Mouse (Mus musculus) limb, embryonic 14.5 days (tissue): ENCODE measurements around the gene Myh7. TPM values are rescaled to one million over a fixed set of nuclear protein-coding genes. Genes with fewer than 3 reads are reported as not detected.

Source experiments
- ATAC-seq: fragments of 200-750 bp; cut with Nextera tagmentation; 2 replicates; pipeline ENCODE4 v1.8.0; 2017; ENCODE audit warnings: low read depth, moderate number of reproducible peaks, moderate TSS enrichment; ENCODE audit not compliant: low FRiP score
- DNase-seq: peaks from one replicate; pipeline ENCODE4 v3.0.0-alpha.2; 2015; ENCODE audit warnings: low spot score
- H3K27ac ChIP-seq: fragments of 300-500 bp; sonication (generic); replicated peaks from 2 replicates; pipeline ENCODE4 v1.5.1; 2014; ENCODE audit warnings: low read depth, mild to moderate bottlenecking, low read length, moderate library complexity, mixed read lengths
- H3K27me3 ChIP-seq: fragments of 300-500 bp; sonication (generic); 2 replicates; pipeline ENCODE4 v1.6.1; 2014; ENCODE audit warnings: low read length, mixed read lengths; ENCODE audit not compliant: control insufficient read depth, insufficient read depth
- H3K36me3 ChIP-seq: fragments of 300-500 bp; sonication (generic); 2 replicates; pipeline ENCODE4 v1.6.1; 2014; ENCODE audit warnings: mild to moderate bottlenecking, low read length, moderate library complexity, mixed read lengths; ENCODE audit not compliant: control insufficient read depth, insufficient read depth
- H3K4me1 ChIP-seq: fragments of 300-500 bp; sonication (generic); 2 replicates; pipeline ENCODE4 v1.6.1; 2014; ENCODE audit warnings: antibody characterized with exemption, low read length, mixed read lengths; ENCODE audit not compliant: control insufficient read depth, insufficient read depth
- H3K4me2 ChIP-seq: fragments of 300-500 bp; sonication (generic); replicated peaks from 2 replicates; pipeline ENCODE4 v1.6.1; 2014; ENCODE audit warnings: low read depth, mild to moderate bottlenecking, low read length, moderate library complexity; ENCODE audit not compliant: severe bottlenecking
- H3K4me3 ChIP-seq: fragments of 300-500 bp; sonication (generic); replicated peaks from 2 replicates; pipeline ENCODE4 v1.5.1; 2014; ENCODE audit warnings: low read length
- H3K9ac ChIP-seq: fragments of 300-500 bp; sonication (generic); 2 replicates; pipeline ENCODE4 v1.6.1; 2014; ENCODE audit warnings: mild to moderate bottlenecking, low read depth, low read length, moderate library complexity; ENCODE audit not compliant: severe bottlenecking
- H3K9me3 ChIP-seq: fragments of 300-500 bp; sonication (generic); 2 replicates; pipeline ENCODE4 v1.6.1; 2016; ENCODE audit warnings: low read length; ENCODE audit not compliant: control insufficient read depth
- POLR2A ChIP-seq: fragments of 200-500 bp; IDR thresholded peaks from 2 replicates; pipeline ENCODE4 v1.8.0; 2012; ENCODE audit warnings: inconsistent platforms, mild to moderate bottlenecking, moderate library complexity, borderline replicate concordance; ENCODE audit not compliant: insufficient read depth, insufficient read length; ENCODE audit errors: extremely low read depth
- WGBS: fragments of 180-500 bp; shearing (Covaris S2); extraction: QIAGEN DNeasy Blood & Tissue Kit; methylation state at CpG from one replicate; pipeline ENCODE4 v1.1.7; 2014; 5-methylcytosine and 5-hydroxymethylcytosine counted together
- polyA plus RNA-seq, 2 experiments: library from polyadenylated mRNA; depleted of rRNA in 1 of 2; stranded (reverse) in 1 of 2; unstranded in 1 of 2; fragments of >200 nt; fragmentation: Nextera tagmentation in 1 of 2; extraction: Ambion mirVana in 1 of 2; gene quantifications; 2 replicates each; pipeline versions ENCODE4 v1.2.1 to v1.2.3; 2012 to 2014

The Myh7 gene
- polyA plus RNA-seq, 2 experiments: 55.3 to 59.8 TPM

DNA sequence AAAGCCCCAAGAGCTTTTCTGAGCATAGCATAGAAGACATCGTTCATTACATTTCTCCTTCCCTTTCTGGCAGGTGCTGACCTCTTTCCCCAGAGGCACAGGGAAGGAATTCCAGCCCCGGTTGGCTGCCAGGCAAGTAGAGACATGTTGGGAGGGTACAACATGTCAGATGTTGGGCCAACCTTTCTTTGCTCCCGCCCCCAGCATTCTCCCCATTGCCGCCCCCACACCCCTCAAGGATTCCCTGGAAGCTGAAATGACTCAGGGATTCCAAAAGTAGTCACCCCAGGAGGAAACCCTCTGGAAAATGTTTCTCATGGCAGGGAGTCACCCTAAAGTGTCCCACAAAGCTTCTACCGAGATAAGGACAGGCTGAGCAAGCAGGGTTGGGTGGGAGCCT, 64.6 kb downstream of the Myh7 start:
- H3K36me3 ChIP-seq: no peaks in the 10 kb centered on the region
- ATAC-seq (no peak), DNase-seq (no peak)
- no peak for TF ChIP-seq POLR2A
- H3K9me3 ChIP-seq: no peaks in the 10 kb centered on the region
- no peak overlapping the region for H3K4me2 ChIP-seq
- WGBS: 67% methylated on average over 5 of the region's 5 CpGs
- peaks cover 22% of the 10 kb centered on the region for H3K4me1 ChIP-seq
- no peaks in the 10 kb centered on the region for H3K27me3 ChIP-seq
- no peak overlapping the region for H3K27ac ChIP-seq
- no peak overlapping the region for H3K4me3 ChIP-seq
- no peak overlapping the region for H3K9ac ChIP-seq

DNA sequence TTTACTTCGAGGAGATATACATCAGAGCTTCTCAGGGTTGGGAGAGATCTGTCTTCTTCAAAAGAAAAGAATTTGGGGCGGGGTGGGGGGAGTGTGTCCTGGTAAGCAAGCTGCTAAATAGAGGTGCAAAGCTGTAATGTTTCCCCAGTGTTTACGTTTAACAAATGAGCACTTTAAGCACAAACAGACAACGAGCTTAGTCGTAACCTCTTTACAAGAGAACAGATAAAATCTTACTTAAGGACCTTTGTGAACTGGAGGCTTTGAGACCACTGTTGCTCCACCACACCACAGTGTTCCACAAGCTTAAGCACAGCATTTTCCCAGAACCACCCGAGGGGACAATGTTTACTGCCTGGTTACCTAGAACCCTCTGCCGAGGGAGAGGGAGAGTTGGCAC, 67.1 kb downstream of the Myh7 start:
- 6% methylated on average over 7 of the region's 7 CpGs for WGBS
- peaks cover 26% of the 10 kb centered on the region for H3K4me1 ChIP-seq

DNA sequence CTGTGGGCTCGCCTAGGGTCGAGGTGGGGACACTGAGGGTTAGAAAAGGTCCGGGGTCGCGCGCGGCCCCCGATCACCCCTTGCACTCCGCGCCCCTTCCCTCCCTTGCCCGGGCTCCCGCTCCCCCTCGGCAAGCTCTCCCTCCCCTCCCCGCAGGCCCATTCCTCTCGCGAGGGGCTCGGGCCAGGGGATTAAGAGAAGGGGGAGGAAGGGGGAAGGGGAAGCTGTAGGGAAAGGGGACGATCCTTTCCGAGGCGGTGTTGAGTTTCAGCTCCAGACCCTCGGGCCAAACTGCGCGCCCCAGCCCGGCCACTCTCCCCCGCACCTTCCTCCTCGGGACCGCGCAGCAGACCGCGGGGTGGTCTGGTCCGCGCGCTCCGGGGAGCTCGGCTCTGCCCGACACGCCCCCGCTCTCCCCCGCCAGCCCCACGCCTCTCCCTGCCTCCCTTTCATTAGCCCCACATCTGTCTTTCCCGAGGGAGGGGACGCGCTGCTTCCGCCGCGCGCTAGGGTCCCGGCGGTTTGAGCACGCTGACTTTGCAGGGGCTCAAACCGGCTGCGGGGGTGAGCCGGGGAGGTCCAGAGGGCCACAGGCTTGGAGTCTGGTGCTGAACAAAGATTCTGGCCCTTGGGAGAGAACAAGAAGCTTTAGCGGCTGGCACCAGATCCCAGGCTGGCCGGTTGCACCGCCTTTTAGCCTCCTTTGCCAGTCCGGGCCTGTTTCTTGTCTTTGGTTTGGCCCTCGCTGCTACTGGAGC, 67.8 kb downstream of the Myh7 start:
- 2% methylated on average over 31 of the region's 58 CpGs for WGBS
- Histone ChIP-seq H3K4me3 (peak overlapping the region; percentile 65), H3K4me2 (peak overlapping the region; percentile 96), H3K9ac (peak overlapping the region; percentile 95), H3K36me3 (peaks cover 10% of the 10 kb centered on the region), H3K27me3 (no peaks in the 10 kb centered on the region), H3K9me3 (peaks cover under 1% of the 10 kb centered on the region; the same call in 1 of the 2 replicates), H3K4me1 (peaks cover 26% of the 10 kb centered on the region), H3K27ac (peak overlapping the region; percentile 100)
- TF ChIP-seq POLR2A: peak; percentile 54; the same call in 1 of the 2 replicates
- DNase-seq (peak; percentile 89), ATAC-seq (peak; percentile 84)

More for the DNA sequence above, 67.1 kb downstream of the Myh7 start:
- peaks cover 3% of the 10 kb centered on the region for H3K36me3 ChIP-seq
- peak overlapping the region; percentile 65 for H3K4me3 ChIP-seq
- peak overlapping the region; percentile 95 for H3K9ac ChIP-seq
- no peaks in the 10 kb centered on the region for H3K9me3 ChIP-seq
- peak overlapping the region; percentile 100 for H3K27ac ChIP-seq
- TF ChIP-seq POLR2A: no peak
- no peaks in the 10 kb centered on the region for H3K27me3 ChIP-seq
- no peak for DNase-seq
- no peak for ATAC-seq
- peak overlapping the region; percentile 96 for H3K4me2 ChIP-seq

DNA sequence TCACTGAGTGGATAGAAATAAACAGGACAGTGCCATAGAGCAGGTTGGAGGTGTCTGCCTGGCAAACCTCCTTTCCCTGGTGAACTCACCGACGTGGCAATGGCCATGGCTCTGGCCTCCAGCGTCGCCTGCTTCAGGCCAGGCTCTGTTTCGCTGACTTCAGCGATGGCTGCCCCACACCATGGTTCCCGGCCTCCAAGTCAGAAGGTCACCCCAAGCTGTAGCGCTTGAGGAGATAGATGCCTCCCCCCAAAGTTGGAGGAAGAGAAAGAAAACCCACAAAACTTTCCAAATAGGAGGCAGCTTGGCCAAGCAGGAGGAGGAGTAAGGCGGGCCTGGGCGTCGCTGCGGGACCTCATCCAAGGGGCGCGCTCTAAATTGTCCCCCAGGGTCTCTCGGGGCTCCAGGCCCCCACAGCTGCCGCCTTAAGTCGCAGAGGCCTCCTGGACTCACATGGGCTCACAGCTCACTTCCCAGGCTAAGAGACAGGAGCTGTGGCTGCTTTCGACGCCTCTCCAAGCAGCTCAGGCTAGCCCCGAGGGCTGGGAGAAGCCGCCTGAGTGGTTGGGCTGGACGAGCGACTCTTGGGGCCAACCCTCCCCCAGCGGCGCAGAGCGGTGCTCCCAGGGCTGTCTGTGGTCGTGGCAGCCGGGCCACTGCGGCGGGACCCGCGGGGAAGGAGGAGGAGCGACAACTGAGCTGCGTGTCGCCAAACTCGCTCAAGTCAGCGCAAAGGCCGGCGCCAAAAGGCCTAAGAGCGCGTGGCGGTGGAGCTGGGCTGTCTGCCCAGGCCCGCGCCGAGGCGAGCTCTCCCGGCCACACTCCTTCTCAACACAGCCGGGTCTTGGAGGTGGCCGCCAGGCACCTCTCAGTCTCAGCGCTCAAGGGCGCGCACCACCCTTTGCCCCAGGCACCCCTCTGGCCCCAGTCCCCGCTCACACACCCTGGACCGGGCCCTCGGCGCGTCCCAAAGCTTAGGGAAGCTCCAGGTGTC, 68.8 kb downstream of the Myh7 start, which contains the start of gene Efs:
TSS of gene Efs (minus strand) at position 778 of the 994 bp plus-strand sequence.
- no peak for TF ChIP-seq POLR2A
- H3K36me3 ChIP-seq: peaks cover 19% of the 10 kb centered on the region
- peak; percentile 49 for ATAC-seq
- DNase-seq: peak; percentile 68
- peak within 1 kb of the TSS; percentile 100 for H3K27ac ChIP-seq
- peaks cover 6% of the 10 kb centered on the region for H3K9me3 ChIP-seq
- peaks cover 26% of the 10 kb centered on the region for H3K4me1 ChIP-seq
- 2% methylated on average over 40 of the region's 57 CpGs for WGBS
- peak within 1 kb of the TSS; percentile 95 for H3K9ac ChIP-seq
- peak within 1 kb of the TSS; percentile 65 for H3K4me3 ChIP-seq
- H3K27me3 ChIP-seq: no peaks in the 10 kb centered on the region
- peak within 1 kb of the TSS; percentile 96 for H3K4me2 ChIP-seq
